ENCODE assay signal across 14 mouse cellular contexts in genomic region chr2:20555706-20556105, GRCm38 (mm10).
"Had no signal": no experiment of that assay in that cellular context is flagged by ENCODE, and none has a peak within 500 bp of the region (broad histone marks: within the 10 kb centered on the region; RNA-seq: fewer than 3 reads in every experiment).

No protein-coding gene starts in this region.

- H3K9me3 ChIP-seq: limb, embryonic 15.5 days; liver, embryonic 12.5 days; midbrain, embryonic 10.5 days; neural tube, embryonic 13.5 days had no signal

- DNase-seq: kidney, adult 18-20 months; kidney, postnatal 10 days; kidney, postnatal 4 days; lung, postnatal 10 days; lung, postnatal 4 days; midbrain, embryonic 14.5 days; retina, postnatal 1 day; right cerebral cortex, postnatal 4 days; spleen, adult 18-20 months had no signal

- H3K9ac ChIP-seq: limb, embryonic 15.5 days; liver, embryonic 12.5 days; neural tube, embryonic 13.5 days had no signal

- H3K4me1 ChIP-seq: liver, embryonic 12.5 days; midbrain, embryonic 10.5 days; neural tube, embryonic 13.5 days had no signal

- H3K27me3 ChIP-seq: limb, embryonic 15.5 days; liver, embryonic 12.5 days; neural tube, embryonic 13.5 days had no signal

- H3K4me3 ChIP-seq: left cerebral cortex, adult 2 months; limb, embryonic 15.5 days; liver, embryonic 12.5 days; midbrain, embryonic 10.5 days; neural tube, embryonic 13.5 days had no signal

- ATAC-seq: liver, embryonic 12.5 days had no signal

- H3K27ac ChIP-seq: left cerebral cortex, adult 2 months; limb, embryonic 15.5 days; liver, embryonic 12.5 days; midbrain, embryonic 10.5 days; neural tube, embryonic 13.5 days had no signal

- H3K4me2 ChIP-seq: limb, embryonic 15.5 days; liver, embryonic 12.5 days; neural tube, embryonic 13.5 days had no signal

- H3K36me3 ChIP-seq: limb, embryonic 15.5 days; liver, embryonic 12.5 days; midbrain, embryonic 10.5 days; neural tube, embryonic 13.5 days had no signal
